Mouse (Mus musculus) inflammation-experienced regulatory T-cells, adult 6 months (primary cell): ENCODE results near the gene Caln1. TPM values are rescaled to one million over a fixed set of nuclear protein-coding genes. Genes with fewer than 3 reads are reported as not detected.

Source experiments
- ATAC-seq: one replicate; pipeline ENCODE4 v1.8.0; 2017
- polyA plus RNA-seq, 3 experiments: library from polyadenylated mRNA; unstranded; fragments of 100-300 nt; shearing (Covaris generic); gene quantifications; one replicate each; pipeline ENCODE4 v1.2.1; 2017

The Caln1 gene
- polyA plus RNA-seq, 3 experiments from 2014 or later, result not detected

DNA sequence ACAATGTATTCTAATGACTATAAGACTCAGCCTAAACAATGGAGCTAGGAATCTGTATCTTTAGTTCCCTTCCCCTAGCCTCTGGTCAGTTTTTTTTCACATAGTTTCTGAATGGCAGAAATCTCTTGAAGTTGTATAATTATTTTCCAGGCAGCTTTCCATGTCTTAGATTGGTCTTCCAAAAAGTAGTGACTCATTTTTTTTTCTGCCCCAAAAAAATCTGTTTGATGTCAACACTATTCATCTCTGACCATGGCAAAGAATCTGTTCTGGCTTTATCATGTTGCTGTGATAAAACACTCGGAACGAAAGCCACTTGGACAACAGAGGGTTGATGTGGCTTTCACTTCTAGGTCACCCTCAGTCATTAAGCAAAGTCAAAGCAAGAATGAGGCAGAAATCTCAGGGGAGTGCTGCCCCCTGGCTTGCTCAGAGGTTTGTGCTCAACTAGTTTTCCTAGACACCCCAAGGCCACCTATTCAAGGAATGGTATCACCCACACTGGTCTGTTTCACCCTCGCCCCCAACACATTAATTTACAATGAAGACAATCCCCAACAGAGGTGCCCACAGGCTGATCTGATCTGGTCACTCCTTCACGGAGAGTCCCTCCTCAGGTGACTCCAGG is 450.9 kb downstream of the Caln1 start:
- no peak for ATAC-seq

DNA sequence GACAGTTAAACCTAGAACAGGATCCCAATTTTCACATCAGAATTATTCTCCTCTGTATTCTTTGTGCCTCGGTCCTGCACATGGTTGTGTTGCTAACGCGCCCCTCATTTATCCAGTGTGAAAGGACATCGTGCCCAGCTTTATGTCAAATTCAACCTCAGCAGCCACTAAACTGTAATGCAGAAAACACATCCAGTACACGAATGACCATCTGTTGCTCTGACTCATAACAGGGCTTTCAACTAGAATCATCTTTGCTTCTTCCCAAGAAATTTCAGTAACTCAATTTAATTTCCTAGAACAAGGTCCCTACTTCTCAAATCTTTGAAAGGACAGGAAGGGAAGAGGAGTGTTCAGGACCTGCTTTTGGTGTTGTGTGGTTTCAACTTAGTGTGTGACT is 451.4 kb downstream of the Caln1 start:
- ATAC-seq, result no peak

DNA sequence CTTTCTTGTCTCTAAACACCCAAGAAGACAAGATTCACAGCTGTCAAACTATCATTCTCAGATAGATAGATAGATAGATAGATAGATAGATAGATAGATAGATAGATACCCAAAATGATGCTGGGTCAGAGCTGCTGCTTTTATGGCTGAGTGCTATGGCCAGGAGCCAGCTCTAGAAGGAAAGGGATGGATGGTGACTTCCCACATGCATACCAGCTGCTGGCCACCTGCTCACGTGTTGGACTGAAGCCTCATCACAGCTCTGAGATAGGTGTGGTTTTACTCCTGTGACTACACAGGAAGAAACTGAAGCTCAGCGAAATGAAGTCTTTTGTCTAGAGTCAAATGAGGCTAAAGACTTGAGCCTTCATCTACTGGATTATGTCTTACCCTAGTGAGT is 456.5 kb downstream of the Caln1 start:
- ATAC-seq, result no peak

DNA sequence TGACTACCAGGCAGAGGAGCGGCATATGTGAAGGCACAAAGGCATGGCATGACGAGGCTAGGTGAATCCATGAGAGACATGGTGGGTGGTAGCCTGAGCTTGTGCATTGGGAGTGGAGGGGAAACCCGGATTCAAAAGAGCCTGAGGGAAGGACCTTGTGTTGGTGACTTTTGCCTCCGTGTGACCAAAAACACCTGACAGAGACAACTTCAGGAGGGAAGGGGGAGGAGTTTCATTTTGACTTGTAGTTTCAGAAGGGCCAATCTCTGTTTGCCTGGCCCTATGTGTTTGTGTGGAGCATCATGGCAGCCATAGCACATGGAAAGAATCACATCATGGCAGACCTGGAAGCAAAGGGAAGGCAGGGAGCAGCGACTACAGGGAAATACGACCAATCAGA is 479.3 kb downstream of the Caln1 start:
- no peak for ATAC-seq

DNA sequence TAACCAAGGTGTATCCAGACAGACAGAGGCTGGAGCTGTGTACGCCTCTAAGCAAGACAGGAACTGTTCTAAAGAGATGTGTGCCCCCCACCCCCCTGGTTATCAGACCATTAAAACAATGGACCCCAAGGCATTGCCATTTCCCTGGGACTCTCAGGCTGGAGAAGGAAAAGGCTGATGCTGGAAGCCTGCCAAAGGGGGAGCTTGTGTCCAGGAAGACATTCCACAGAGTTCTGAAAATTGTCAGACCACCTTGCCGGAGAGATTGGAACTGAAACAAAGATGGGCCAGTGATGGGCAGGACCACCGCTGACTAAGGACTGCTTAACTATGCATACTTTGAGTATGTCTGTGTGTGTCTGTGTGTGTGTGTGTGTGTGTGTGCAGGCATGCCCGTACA is 480.4 kb downstream of the Caln1 start:
- no peak for ATAC-seq

DNA sequence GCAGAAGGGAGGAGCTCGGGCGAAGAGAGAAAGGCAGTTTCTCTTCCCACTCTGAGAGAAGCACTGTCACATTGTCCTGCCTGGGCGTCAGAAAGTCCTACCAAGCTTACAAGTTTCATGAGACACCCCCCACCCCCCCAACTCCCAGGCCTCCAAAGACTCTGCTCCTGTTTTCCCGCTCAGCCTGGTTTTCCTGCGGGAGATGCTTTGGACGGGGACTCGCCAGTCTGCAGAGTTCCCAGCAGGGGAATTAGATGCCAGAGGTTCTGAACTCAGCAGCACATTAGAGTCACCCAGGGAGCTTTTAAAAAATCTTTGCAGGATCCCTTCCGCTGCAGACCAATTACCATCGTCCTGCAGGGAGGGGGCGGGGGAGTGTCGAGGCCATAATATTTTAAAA is 482.9 kb downstream of the Caln1 start:
- no peak for ATAC-seq

DNA sequence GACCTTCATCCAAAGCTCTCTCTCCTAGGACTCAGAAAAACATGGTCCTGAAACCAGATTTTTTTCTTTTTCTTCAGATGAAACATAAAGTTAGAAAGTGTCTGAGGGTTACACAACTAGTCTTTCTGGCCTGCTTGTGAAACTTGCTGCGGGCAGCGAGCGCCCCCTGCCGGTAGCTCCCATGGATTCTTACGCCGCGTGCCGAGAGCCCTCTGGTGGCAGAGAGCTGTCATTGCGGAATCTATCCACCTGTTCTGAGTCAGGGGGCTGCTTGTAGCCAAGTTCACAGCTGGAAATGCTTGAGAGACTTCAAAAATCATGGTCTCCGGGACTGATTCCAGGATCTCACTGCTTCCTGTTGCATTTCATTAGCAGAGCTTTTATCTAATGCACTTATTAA is 484.1 kb downstream of the Caln1 start:
- no peak for ATAC-seq

DNA sequence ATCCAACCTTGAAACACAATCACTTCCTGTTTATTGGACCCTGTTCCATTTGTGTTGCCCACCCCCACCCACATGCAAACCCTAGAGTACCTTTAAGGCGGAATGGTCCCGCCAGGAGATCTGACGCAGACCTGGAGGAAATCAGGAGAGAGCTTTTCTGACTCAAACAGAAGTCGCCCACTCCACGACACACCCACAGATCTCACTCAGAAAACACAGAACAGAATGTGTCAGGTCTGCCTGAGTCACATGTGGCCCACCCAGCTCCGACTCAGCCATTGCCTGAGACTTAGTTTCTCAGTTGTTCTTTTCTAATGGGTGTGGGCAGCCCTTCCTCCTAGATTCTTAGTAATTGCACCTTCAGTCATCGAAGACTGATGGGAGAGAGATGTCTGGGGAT is 485.2 kb downstream of the Caln1 start:
- ATAC-seq, result no peak

DNA sequence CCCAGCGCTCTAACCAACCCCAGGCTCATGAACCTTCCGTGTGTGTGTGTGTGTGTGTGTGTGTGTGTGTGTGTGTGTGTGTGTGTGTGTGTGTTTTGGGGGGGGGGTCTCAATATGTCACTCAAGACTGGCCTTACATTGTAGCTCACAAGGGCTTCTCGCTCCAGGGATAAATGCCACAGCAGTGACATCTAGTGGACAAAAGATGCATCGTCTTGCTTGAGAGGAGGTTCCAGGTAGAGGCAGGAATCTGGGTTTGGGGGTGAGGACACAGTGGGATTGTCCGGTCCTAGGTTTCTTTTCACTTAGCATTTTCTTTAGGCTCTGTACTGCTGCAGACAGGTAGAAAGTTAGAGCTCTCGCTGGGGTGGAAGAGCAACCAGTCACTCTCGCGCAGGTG is 488.9 kb downstream of the Caln1 start:
- no peak for ATAC-seq

DNA sequence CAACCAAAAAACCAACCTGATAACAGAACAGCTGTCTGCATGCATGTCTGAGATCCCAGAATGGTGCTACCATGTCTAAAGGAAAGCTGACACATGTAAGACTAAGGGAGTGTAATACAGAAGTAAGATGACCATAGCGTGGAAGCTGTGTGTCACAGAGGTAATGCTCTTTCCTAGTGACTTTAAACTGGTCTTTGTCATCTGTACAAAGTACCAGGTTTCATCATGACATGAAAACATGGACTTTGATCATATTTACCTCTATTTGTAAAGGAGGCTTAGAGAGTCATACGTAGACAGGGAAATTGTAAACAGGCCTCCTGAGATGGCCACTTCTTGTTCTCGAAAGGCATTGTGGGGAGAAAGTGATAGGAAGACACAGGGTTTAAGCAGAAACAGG is 489.5 kb downstream of the Caln1 start:
- ATAC-seq, result no peak

DNA sequence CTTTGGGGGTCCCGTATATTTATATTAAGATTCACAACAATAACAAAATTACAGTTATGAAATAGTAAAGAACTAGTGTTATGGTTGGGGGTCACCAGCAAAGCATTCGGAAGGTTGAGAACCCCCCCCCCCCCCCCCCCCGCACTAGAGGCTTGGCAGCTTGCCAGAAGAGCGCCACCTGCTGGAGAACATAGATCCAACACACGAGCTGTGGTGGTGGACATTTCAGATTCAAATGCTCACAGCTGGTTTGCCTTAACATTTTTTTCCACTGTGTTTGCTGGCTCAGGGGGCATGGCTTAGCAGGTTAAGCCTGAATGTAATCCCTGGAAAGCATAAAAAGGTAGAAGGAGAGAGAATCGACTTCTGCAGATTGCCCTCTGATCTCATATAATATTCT is 490.5 kb downstream of the Caln1 start:
- no peak for ATAC-seq

DNA sequence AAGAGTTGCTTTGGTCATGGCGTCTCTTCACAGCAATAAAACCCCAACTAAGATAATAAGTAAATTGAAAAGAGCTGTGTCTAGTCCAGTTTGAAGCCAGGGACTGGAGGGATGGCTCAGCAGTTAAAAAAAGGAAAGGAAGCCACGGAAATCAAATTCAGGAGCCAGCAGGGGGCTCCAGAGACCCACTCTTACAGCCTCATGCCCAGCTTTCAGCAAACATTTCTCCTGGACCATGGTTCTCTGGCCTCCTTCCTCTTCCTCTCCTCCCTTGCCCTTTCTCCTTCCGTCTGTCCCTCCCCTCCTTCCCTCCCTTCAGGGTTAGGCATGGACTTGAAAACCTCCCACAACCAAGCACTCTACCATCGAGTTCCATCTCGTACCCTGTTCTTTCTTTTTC is 493.0 kb downstream of the Caln1 start:
- no peak for ATAC-seq

DNA sequence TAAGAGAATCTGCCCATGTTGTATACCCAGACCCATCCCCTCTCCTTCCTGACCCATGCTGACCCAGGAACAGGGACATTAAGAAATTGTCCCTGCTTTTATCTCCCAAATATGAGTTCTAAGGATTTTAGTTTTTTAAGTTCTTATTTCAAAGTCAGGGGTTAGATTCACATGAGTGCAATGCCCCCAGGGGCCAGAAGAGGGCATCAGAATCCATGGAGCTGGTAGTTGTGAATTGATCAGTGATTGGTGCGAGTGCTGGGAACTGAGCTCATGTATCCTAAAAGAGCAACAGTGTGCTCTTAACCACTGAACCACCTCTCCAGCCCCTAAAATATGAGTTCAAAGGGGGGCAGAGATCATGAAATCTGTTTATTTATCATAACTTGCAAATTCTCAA is 500.6 kb downstream of the Caln1 start:
- ATAC-seq, result no peak

DNA sequence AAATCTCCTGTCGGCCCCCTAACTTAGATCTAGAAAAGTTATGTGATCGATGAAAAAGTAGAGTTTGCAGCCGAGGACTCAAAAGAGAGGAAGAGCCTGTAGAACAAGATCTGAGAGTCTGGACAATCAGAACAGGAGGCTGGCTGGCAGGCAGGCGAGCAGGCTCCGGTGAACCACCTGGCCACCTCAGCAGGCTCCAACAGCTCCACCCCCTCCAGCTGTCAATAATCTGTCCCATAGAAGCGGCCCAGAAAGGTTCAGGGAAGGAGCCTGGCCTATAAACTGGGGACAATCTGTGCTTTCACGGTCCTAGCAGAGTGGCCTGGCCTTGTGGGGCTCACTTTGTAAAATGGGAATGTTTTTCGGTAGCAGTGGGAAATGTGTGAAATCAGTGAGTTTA is 501.8 kb downstream of the Caln1 start:
- ATAC-seq, result no peak

DNA sequence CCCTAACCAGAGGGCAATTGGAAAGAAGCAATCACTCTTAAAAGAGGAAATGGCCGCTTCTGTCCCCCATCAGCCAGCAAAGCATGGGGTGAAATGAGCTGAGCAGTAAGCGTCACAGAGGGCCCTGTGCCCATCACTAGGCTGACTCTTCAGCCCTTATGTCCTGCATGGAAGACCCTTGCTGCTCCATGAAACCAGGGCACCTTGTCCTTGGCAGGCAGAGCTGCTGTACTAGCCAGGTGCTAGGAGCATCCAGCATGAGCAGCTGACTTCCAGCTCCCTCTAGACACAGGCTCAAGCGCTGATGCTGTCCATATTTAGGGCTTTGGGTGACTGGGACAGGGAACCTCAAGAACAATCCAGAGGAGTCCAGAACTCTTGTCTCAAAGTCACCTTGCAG is 506.1 kb downstream of the Caln1 start:
- no peak for ATAC-seq

DNA sequence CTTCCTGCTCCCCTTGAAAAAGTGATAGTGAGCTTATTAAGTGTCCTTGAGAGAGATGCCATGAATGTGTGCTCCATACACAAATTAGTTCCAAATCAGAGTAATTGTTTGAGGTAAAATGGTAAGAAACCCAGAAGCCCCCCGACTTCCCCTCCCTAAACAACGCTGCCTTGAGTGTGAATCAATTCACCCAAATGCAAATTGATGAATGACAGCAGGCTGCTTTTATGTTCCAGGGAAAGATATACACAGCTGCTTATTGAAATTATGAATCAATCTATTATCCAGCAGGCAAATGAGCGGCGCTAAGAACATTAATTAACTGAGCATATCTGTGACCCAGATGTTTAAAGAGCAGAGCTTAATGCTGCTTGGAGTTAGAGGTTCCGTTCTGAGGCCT is 511.1 kb downstream of the Caln1 start:
- no peak for ATAC-seq

DNA sequence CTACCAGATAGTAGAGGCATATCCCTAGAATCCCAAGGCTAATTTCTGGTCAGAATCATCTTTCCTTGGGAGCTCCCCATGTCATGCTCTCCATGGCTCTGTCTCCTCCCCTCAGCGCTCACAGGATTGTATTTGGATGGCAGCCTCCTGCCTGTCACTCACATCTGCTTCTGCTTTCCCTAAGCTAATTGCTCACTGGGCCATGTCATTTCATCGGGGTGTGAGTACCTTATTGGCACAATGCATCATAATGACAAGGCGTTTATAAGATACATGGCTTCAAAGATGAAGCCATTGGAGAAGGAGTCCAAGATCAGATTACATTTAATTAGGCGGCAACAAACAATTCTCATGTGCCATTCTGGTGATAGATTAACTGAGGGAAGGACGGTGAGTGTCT is 522.5 kb downstream of the Caln1 start:
- ATAC-seq, result no peak

DNA sequence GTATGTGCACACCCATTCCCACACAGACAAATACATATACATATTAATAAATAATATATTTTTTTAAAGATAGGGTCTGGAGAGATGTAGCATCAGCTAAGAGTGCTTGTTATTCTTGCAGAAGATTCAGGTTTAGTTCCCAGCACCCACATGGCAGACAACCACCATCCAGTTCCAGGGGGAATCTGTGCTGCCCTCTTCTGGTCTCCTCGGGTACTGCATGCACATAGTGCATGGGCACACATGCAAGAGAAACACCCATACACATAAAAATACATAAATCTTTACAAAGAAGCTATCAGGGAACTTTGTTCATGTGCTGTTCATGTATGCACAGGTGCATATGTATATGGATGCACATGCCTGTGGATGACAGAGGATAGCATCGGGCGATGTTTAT is 526.7 kb downstream of the Caln1 start:
- ATAC-seq, result no peak

Other genes with a start within 250 kb of the Caln1 start
- gene Kctd7, start 224.6 kb upstream of the Caln1 start, polyA plus RNA-seq, result 1 to 10 TPM; 2.1 to 3.0 (median 3.0) TPM
- gene Rabgef1, start 197.7 kb upstream of the Caln1 start, polyA plus RNA-seq, result 10 to 100 TPM; 31.3 to 40.9 (median 36.7) TPM
- gene Tmem248, start 152.4 kb upstream of the Caln1 start, polyA plus RNA-seq, result 10 to 100 TPM; 11.2 to 13.4 (median 13.2) TPM
- gene Sbds, start 113.9 kb upstream of the Caln1 start, polyA plus RNA-seq, result 100 to 1,000 TPM; 108 to 150 (median 130) TPM
- gene Tyw1, start 113.8 kb upstream of the Caln1 start, polyA plus RNA-seq, result 10 to 100 TPM; 30.4 to 35.1 (median 33.9) TPM
- gene A330070K13Rik, start 15.2 kb downstream of the Caln1 start, polyA plus RNA-seq, result not detected